28 mouse cellular contexts compared by ENCODE assay signal in the genomic region with DNA sequence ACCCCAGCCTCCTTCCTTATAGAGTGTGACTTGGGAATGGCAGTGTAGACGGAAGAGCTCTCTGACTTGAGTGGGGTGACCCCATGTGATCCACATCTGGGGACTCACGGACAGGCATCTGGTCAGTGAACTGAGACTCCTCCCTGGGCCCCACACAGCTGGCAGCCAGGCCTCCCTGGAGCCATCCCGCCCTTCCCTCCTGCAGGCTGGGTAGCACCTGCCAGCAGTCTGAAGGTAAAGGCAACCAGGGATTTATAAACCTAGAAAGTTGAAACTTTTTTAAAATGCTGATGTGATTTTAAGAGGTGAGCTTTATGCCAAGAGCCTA.
DNase-seq lines count a peak whose midpoint lies in the region; ATAC-seq and TF ChIP-seq lines count a peak whose summit lies in the region.
"Had no signal": no experiment of that assay in that cellular context is flagged by ENCODE, and none has a peak within 500 bp of the region (broad histone marks: within the 10 kb centered on the region; RNA-seq: fewer than 3 reads in every experiment).

No protein-coding gene starts in this region.

- H3K27me3 ChIP-seq in intestine, embryonic 14.5 days (replicated peaks; ENCODE audit: control insufficient read depth, insufficient read depth, low read length), result no peaks in the 10 kb centered on the region
- H3K27me3 ChIP-seq in intestine, postnatal 0 days (replicated peaks; ENCODE audit: control insufficient read depth, insufficient read depth, low read length), result no peaks in the 10 kb centered on the region
- no peaks in the 10 kb centered on the region for H3K27me3 ChIP-seq in neural tube, embryonic 15.5 days (replicated peaks)
- H3K27me3 ChIP-seq in limb, embryonic 10.5 days (ENCODE audit: low read depth, poor library complexity, severe bottlenecking), result no peaks in the 10 kb centered on the region
- H3K27me3 ChIP-seq: CH12.LX; embryonic facial prominence, embryonic 15.5 days; hindbrain, embryonic 12.5 days; liver, embryonic 13.5 days; lung, embryonic 15.5 days; megakaryocyte, embryonic 14.5 days; midbrain, embryonic 15.5 days; Patski had no signal

- no peak overlapping the region for H3K9ac ChIP-seq in intestine, embryonic 14.5 days (ENCODE audit: low read length)
- no peak overlapping the region for H3K9ac ChIP-seq in intestine, postnatal 0 days (ENCODE audit: low read depth, low read length)
- no peak overlapping the region for H3K9ac ChIP-seq in neural tube, embryonic 15.5 days (replicated peaks)
- H3K9ac ChIP-seq: embryonic facial prominence, embryonic 15.5 days; hindbrain, embryonic 12.5 days; liver, embryonic 13.5 days; lung, embryonic 15.5 days; midbrain, embryonic 15.5 days had no signal

- H3K4me1 ChIP-seq in intestine, embryonic 14.5 days (replicated peaks; ENCODE audit: control insufficient read depth, insufficient read depth, low read length), result peaks cover 14% of the 10 kb centered on the region
- no peaks in the 10 kb centered on the region for H3K4me1 ChIP-seq in intestine, postnatal 0 days (replicated peaks; ENCODE audit: control insufficient read depth, insufficient read depth, low read length)
- H3K4me1 ChIP-seq in neural tube, embryonic 15.5 days, result 0 out of 2 replicates have a peak, but pooled peaks cover 4% of the 10 kb centered on the region
- H3K4me1 ChIP-seq in limb, embryonic 10.5 days, result peaks cover 27% of the 10 kb centered on the region
- H3K4me1 ChIP-seq: liver, embryonic 13.5 days; midbrain, embryonic 15.5 days had no signal

- DNase-seq in intestine, embryonic 14.5 days (ENCODE audit: low spot score), result no peak
- peak; percentile 40 for DNase-seq in neural tube, embryonic 10.5 days (ENCODE audit: extremely low spot score, low spot score)
- DNase-seq in limb, embryonic 10.5 days (ENCODE audit: low spot score), result no peak
- DNase-seq in mesoderm, embryonic 11.5 days (ENCODE audit: low read depth, low spot score), result peak; percentile 29
- no peak for DNase-seq in thymus, postnatal 10 days (ENCODE audit: low spot score in 2 of 2)
- DNase-seq: adrenal gland, adult 2 months; B cell, adult 2 months; cerebellum, adult 11-12 months; cerebellum, postnatal 14 days; heart, postnatal 14 days; kidney, adult 9 months; layer of hippocampus, adult 9-11 months; liver, embryonic 13.5 days; lung, postnatal 36 days; thymus, postnatal 14 days had no signal

- ATAC-seq in intestine, embryonic 14.5 days (replicated peaks; ENCODE audit: low FRiP score, low TSS enrichment, low read depth), result 0 out of 2 replicates have a peak, but pooled peaks have one; percentile 40
- no peak for ATAC-seq in intestine, postnatal 0 days
- ATAC-seq in neural tube, embryonic 15.5 days (ENCODE audit: low FRiP score), result no peak
- ATAC-seq in inflammation-experienced regulatory T-cells, adult 6 months, result no peak
- ATAC-seq: midbrain, embryonic 15.5 days; Patski had no signal

- no peak for TF ChIP-seq CTCF in intestine, postnatal 0 days (IDR thresholded peaks at IDR 0.05; ENCODE audit: low read depth)

- H3K27ac ChIP-seq in intestine, embryonic 14.5 days (ENCODE audit: low read depth), result 0 out of 2 replicates have a peak overlapping the region, but pooled peaks have one; percentile 22
- no peak overlapping the region for H3K27ac ChIP-seq in intestine, postnatal 0 days (ENCODE audit: low read depth, low read length)
- H3K27ac ChIP-seq in neural tube, embryonic 15.5 days (replicated peaks), result no peak overlapping the region
- H3K27ac ChIP-seq in limb, embryonic 10.5 days, result peak overlapping the region; percentile 61
- H3K27ac ChIP-seq: hindbrain, embryonic 12.5 days; left cerebral cortex, adult 2 months; liver, embryonic 13.5 days; lung, embryonic 15.5 days; midbrain, embryonic 15.5 days had no signal

- H3K4me2 ChIP-seq in intestine, embryonic 14.5 days (ENCODE audit: low read length), result no peak overlapping the region
- no peak overlapping the region for H3K4me2 ChIP-seq in intestine, postnatal 0 days (replicated peaks; ENCODE audit: low read depth)
- H3K4me2 ChIP-seq in neural tube, embryonic 15.5 days, result no peak overlapping the region
- H3K4me2 ChIP-seq: embryonic facial prominence, embryonic 15.5 days; hindbrain, embryonic 12.5 days; liver, embryonic 13.5 days; lung, embryonic 15.5 days; midbrain, embryonic 15.5 days had no signal

- no peaks in the 10 kb centered on the region for H3K36me3 ChIP-seq in intestine, embryonic 14.5 days (ENCODE audit: control insufficient read depth, insufficient read depth, low read length)
- no peaks in the 10 kb centered on the region for H3K36me3 ChIP-seq in intestine, postnatal 0 days (ENCODE audit: control insufficient read depth, insufficient read depth)
- H3K36me3 ChIP-seq in neural tube, embryonic 15.5 days, result no peaks in the 10 kb centered on the region
- H3K36me3 ChIP-seq in limb, embryonic 10.5 days, result no peaks in the 10 kb centered on the region
- H3K36me3 ChIP-seq: embryonic facial prominence, embryonic 15.5 days; G1E; hindbrain, embryonic 12.5 days; liver, embryonic 13.5 days; lung, embryonic 15.5 days; midbrain, embryonic 15.5 days had no signal

- H3K9me3 ChIP-seq in intestine, embryonic 14.5 days (ENCODE audit: control insufficient read depth, low read length), result no peaks in the 10 kb centered on the region
- no peaks in the 10 kb centered on the region for H3K9me3 ChIP-seq in intestine, postnatal 0 days (ENCODE audit: control insufficient read depth)
- H3K9me3 ChIP-seq in neural tube, embryonic 15.5 days (replicated peaks), result no peaks in the 10 kb centered on the region
- no peaks in the 10 kb centered on the region for H3K9me3 ChIP-seq in limb, embryonic 10.5 days (replicated peaks)
- H3K9me3 ChIP-seq: embryonic facial prominence, embryonic 15.5 days; G1E; hindbrain, embryonic 12.5 days; liver, embryonic 13.5 days; lung, embryonic 15.5 days; megakaryocyte, embryonic 14.5 days; midbrain, embryonic 15.5 days had no signal

- no peak overlapping the region for H3K4me3 ChIP-seq in intestine, embryonic 14.5 days (ENCODE audit: low read depth, low read length)
- no peak overlapping the region for H3K4me3 ChIP-seq in intestine, postnatal 0 days (ENCODE audit: low read depth, low read length)
- no peak overlapping the region for H3K4me3 ChIP-seq in neural tube, embryonic 15.5 days (replicated peaks)
- no peak overlapping the region for H3K4me3 ChIP-seq in limb, embryonic 10.5 days
- H3K4me3 ChIP-seq: embryonic facial prominence, embryonic 15.5 days; hindbrain, embryonic 12.5 days; left cerebral cortex, adult 2 months; liver, embryonic 13.5 days; lung, embryonic 15.5 days; megakaryocyte, embryonic 14.5 days; midbrain, embryonic 15.5 days; myocyte had no signal

- WGBS in intestine, embryonic 14.5 days, result 57% methylated on average over 3 of the region's 3 CpGs
- WGBS in intestine, postnatal 0 days, result 73% methylated on average over 3 of the region's 3 CpGs
- WGBS in neural tube, embryonic 15.5 days, result 69% methylated on average over 3 of the region's 3 CpGs
- 44% methylated on average over 3 of the region's 3 CpGs for WGBS in limb, embryonic 10.5 days

Comparison
In these comparisons a context has a peak if more than half of its experiments do, and no peak if none do; other contexts are left out.
1. H3K27ac ChIP-seq: peak in intestine, embryonic 14.5 days (single experiment) and limb, embryonic 10.5 days (single experiment); none in intestine, postnatal 0 days (single experiment) and neural tube, embryonic 15.5 days (single experiment).
2. DNase-seq: peak in neural tube, embryonic 10.5 days (single experiment) and mesoderm, embryonic 11.5 days (single experiment); none in intestine, embryonic 14.5 days (single experiment), limb, embryonic 10.5 days (single experiment) and thymus, postnatal 10 days (0 of 2).